Mouse (Mus musculus) gastrocnemius, postnatal 36 days (tissue): ENCODE results near the gene Sdr16c6. TPM values are rescaled to one million over a fixed set of nuclear protein-coding genes. Genes with fewer than 3 reads are reported as not detected.

Source experiments
- DNase-seq, 2 experiments: peaks; one replicate each; pipeline ENCODE4 v3.0.0; 2022
- intact Hi-C: fragments of 180-260 bp; cut with DNase I; formaldehyde crosslinking; loops from one replicate; pipeline ENCODE4 v1.15.1; 2025
- long read RNA-seq, 2 experiments: library from polyadenylated mRNA; stranded (forward); transcript quantifications; one replicate each; pipeline ENCODE4 v2.0.0; 2021
- total RNA-seq, 2 experiments: library from RNA; stranded (reverse); gene quantifications; 2 replicates each; pipeline ENCODE4 v1.2.3; 2021

The Sdr16c6 gene
- total RNA-seq: not detected
- long read RNA-seq, experiment 1: 0 reads
- long read RNA-seq, experiment 2: 0 reads

GRCm38 (mm10) chr4:4077372-4077771 is at the start of gene Sdr16c6:
Sdr16c6 (minus strand) TSS chr4:4077522.
- intact Hi-C loops: no loop called here
- no peak for DNase-seq

- intact Hi-C loops: no loop called here
- no peak for DNase-seq
Measured at GRCm38 (mm10) chr4:4080180-4080579, 2.9 kb upstream of the Sdr16c6 start.

GRCm38 (mm10) chr4:4079132-4079531 is 1.8 kb upstream of the Sdr16c6 start:
- intact Hi-C loops: no loop called here

GRCm38 (mm10) chr4:4076001-4076400 is 1.3 kb downstream of the Sdr16c6 start:
- intact Hi-C loops: no loop called here
- no peak for DNase-seq

More at GRCm38 (mm10) chr4:4079132-4079531, 1.8 kb upstream of the Sdr16c6 start:
- DNase-seq: no peak

Other genes starting within 250 kb of the Sdr16c6 start
- 100 to 1,000 TPM; 125 to 152 TPM for gene Gm11808, start 103.9 kb downstream of the Sdr16c6 start, total RNA-seq